Mouse (Mus musculus) megakaryocyte, embryonic 14.5 days (primary cell): ENCODE data around the gene Tmem252.

ENCODE experiments used
- FLI1 ChIP-seq: IDR thresholded peaks from 2 replicates; pipeline ENCODE4 v1.6.1; 2012; ENCODE audit warnings: low read length, inconsistent platforms, mixed read lengths
- GATA1 ChIP-seq: IDR thresholded peaks from 3 replicates; pipeline ENCODE4 v1.6.1; 2012; ENCODE audit warnings: mixed read lengths, low read length, inconsistent platforms, borderline replicate concordance

DNA sequence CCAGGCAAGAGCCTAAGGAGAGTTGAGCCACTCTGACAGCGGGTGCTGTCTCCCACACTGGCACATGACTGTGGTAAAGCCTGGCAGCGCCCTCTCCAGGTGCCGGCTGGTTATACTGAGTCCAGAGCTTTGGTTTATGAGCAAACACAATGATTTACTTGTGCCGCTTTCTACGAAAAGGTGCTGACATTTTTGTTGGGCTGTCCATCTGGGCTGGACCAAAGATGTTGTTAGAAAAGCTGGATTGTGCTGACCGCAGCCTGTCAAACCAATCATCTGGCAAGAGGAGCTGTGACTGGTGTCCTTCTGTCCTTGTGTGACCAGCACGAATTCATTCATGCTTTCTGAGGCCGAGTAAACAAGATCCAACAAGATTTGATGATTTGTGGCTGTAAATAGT, 27.9 kb downstream of the Tmem252 start:
- no peak for TF ChIP-seq FLI1
- no peak for TF ChIP-seq GATA1
